Mouse (Mus musculus) kidney, postnatal 25 days (tissue): ENCODE measurements around the gene Slc13a5.

Experiments used
- DNase-seq, 2 experiments: peaks; one replicate each; pipeline ENCODE4 v3.0.0; 2021; ENCODE audit warnings: mixed read lengths in 2 of 2

Gene Slc13a5

DNA sequence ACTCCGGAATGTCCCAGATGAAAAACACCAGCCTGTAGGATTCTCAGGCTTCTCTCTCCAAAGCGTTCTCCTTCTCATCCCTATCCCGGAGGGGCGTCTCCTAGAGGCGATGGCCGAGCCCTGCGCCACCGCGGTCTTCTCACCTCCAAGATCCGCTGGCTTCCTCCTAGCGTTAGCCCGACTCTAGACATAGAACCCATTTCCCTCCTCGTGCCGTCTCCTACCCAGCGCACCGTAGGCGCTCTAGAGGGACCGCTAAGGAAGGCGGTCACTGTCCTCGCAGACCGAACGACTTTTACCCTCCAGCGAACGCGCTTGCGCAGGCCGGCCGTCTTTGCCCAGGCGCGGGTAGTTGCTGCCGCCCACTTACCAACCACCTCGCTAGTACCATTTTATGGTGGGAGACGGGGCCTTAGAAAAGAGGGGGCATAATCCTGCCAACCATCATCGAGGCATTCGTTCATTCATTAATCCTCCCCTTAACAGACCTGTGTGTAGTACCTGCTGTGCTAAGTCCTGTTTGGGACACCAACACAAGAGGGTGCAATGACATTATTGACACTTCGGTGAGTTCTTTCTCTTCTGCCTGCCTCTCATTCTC is at the start of gene Slc13a5:
Gene Slc13a5 (minus strand): TSS at position 263 of the 601 bp plus-strand sequence.
- peak in 1 of 2 experiments; percentile 13 for DNase-seq

DNA sequence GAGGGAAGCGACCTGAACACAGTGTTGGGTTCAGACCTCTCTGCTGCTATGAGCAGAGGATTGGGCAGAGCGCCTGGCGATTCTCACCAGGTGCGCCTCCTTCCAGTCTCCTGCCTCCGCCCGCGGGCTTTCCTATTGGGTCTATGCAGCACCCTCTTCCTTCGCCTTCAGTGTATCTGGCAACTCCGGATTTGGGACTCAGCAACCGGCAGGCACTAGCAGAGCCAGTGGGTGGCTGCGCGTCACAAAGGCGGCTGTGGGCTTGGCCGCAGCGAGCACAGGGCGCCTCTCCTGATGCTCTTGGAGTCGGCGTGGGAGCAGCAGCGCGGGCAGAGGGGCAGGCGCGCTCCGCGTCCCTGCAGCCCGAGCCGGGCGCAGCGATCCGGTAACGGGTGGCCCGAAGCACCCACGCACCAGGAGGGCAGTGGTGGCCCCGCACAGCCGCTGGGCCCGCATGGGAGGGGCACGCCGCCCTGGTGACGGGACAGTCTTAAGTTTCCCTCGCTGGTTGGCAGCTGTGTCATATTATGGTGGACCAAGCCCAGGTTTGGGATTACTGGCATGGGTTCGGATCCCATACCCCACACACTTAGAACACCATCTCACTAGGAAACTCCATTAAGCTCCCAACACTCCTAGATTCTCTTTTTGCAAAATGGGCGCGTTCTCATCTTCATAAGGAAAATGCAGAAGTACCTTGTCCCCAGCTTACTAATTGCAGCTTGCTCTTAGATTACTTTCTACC is 47.3 kb upstream of the Slc13a5 start, which contains the start of gene Fbxo39:
Gene Fbxo39 (plus strand): TSS at position 294 of the 745 bp plus-strand sequence.
- no peak for DNase-seq

DNA sequence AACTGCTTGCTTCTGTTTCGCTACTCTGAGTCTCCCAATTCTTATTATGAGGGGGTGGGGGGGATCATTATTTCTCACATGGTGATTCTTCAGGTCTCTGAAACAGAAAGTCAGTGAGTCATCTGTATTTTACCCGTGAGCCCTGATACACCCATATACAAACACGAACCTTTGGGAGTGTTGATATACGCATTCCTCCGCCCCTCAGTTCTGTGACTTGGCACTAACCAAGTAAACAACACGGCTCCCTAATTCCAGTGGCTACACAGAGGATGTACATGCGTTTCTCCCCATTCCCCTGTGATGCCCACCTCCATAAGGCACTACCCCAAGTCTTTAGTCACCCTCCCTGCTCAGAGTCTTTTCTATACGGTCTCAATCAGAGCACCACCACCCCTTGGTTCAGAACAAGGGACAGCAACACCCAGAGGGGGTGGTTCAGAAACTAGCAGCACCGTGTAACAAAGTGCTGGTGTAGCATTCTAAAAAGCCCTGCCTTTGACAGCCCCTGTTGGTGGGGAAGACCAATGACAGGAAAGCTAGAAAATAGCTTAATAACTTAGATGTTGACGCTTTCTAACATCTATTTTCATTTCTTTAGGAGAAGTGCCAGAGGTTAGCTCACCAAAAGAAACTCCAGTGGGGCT is 44.5 kb upstream of the Slc13a5 start:
- no peak for DNase-seq

DNA sequence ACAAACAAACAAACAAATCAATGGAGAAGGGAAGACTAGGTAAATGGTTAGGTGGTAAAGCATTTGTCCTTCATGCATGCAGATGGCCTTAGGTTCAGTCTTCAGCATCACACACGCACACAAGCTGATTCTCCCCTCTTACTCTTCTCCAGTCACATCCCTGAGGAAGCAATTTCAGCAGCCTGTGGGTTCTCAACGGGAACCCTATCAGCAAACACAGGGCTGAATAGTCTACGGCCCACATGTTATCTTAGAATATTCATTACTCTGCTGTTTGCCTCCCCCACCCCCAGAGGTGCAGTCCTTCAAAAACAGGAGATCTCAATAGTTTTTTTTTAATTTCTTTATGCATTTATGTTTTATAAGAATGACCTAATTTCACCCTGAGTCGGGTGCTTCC is 43.5 kb upstream of the Slc13a5 start:
- no peak for DNase-seq

DNA sequence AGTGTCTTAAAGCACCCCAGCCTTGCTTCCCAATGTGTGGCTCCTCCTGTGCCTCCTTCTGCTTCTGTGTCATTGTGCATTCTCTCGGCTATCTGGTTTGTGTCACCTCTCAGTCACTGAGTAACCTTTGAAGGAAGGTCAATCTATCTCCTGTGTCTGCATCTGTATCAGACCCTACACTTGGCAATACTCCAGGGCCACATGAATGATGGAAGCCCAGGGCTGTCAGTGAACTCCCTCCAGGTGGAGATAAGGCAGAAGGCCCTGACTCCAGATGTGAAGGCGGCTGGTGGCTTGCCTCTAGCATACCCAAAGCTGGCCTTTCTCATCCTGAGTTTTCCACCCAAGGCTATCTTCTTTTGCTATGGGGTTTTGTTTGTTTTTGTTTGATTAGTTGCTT is 42.0 kb upstream of the Slc13a5 start:
- DNase-seq: no peak

DNA sequence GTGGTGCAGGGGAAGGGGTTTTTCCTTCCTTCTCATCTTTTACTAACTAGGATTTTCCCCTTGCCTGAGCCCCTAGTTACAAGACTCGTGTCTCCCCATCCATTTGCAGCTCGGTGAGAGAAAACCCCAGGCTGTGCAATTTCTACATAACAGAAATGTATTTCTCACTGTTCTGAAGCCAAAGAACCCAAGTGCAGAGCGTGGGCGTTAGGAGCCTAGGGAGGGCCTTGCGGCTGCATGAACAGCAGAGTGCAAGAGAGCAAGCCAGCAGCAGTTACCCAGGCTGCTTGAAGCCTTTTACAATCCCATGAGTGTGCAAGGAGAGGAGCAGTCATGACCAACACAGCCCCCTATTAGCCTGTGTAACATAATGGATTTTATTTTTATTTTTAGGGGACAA is 40.4 kb upstream of the Slc13a5 start:
- no peak for DNase-seq

DNA sequence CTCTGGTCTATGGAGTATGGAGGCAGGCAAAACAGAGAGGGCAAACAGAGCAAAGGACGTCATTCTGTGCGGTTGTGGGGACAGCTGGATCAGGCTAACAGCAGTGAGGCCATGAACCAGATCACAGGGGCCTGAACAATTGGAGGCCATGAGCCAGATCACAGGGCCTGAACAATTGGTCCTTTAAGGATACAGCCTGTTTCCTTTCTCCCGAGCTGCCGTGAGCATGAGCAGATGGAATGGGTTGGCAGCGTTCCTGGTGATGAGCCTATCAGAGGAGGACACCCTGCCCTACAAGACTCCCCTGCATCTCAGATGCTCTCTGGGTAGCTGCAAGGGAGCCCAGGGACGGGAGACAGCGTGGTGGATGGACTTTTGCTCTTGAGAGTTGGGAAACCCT is 35.2 kb upstream of the Slc13a5 start:
- peak; percentile 71 to 80 for DNase-seq

DNA sequence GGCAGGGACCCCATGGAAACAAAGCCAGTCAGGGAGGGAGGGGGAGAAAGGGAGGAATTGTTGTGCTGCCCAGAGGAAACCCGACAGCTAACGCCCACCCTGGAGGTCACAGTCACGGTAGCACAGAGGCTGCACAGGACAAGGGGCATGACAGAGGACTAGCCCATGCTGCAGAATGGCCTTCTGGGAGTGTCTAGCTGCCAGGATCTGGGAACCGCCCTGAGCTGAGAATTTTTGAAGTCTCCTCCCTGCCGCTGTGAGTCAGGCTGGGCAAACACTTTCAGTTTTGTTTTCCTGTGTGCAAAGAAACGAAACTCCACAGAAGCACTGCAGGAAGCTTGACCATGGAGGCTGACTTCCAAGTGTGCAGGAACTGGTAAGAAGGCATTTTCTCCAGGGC is 34.3 kb upstream of the Slc13a5 start, which contains the start of gene Xaf1:
Gene Xaf1 (plus strand): TSS at position 296 of the 400 bp plus-strand sequence.
- DNase-seq: peak; percentile 69 to 83

DNA sequence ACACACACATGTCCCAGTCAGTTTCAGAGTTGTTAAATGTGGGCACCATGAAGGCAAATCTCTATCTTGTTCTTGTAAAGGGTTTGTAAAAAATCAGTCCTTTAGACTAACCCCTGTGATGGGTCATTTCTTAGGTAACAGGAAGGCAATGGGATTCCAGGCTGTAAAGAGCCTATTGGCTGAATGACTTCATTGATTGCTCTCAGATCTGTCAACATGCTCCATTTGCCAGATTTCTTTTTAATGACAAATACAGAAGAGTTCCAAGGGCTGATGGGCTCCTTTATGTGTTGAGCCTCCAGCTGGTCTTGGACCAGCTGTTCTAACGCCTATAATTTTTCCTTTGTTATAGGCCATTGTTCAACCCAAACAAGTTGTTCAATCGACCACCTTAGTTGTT is 26.1 kb upstream of the Slc13a5 start:
- DNase-seq: no peak

DNA sequence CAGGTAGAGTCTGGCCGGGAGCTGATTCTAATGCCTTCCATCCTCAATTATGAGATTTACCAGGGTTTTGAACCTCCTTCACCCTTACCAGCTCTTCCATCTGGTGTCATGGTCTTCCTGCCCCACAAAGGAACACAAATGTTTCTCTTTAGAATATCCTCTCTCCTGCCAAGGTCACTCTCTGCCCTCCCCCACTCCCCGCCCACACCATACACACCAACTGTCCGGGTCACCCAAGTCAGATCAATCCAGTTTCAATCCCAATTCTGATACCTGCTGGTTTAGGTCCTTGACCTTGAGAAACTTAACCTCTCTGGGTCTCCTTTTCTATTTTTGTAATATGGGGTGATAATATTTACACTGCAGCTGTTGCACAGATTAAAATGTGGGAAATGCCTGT is 20.5 kb upstream of the Slc13a5 start:
- DNase-seq: no peak

DNA sequence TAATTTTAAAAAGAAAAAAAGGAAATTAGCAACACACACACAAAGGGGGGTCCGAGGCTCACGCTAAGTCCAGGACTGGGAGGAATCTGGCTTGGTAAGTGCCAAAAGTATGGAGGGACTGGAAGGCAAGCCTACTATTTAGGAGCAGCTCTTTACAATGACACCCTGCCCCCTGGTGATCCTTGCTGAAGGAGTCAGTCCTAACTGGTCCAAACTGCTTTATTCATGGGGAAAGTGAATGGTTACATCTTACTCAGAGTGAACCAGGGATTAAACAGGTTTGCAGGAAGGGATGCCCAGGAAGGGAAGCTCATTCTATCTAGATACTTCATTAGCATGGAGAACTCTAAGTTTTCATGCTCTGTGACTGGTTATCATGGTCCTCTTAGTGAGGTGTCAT is 20.1 kb upstream of the Slc13a5 start:
- DNase-seq: no peak

DNA sequence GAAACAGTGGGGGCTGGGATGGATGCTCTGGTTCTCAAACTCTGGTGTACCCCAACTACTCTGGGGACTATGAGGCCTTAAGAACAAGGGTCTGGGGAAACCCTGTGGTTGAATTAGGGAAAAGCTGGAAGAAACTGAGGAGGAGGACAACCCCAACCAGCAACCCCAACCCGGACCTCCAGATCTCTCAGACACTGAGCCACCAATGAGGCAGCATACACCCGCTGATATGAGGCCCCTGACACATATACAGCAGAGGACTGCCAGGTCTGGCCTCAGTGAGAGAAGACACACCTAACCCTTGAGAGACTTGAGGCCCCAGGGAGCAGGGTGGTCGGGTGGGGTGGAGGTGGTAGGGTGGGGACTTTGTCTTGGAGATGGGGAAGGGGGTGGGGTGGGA is 19.6 kb upstream of the Slc13a5 start:
- DNase-seq: no peak

DNA sequence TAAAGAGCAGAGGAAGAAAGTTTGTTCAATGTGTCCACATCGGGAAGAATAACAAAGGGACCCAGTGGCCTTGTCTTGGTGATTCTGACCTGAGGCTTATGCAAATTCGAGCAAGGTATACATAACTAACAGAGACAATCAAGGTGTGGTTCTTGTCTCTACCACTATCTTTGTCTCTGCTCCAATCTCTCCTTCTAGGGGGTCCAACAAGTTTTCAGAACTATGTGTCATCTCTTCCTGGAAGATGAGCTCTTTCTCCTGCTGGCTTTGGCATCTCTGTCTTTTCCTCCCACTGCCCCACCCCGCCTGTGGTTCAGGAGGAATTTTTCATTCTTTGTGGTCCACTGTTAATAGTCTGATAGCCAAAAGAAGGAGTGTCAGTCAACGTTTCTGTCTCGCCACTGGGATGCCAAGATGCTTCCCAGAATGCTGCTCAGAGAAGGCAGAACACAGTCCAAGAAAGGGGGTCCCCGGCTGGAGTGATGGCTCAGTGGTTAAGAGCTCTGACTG is 19.0 kb upstream of the Slc13a5 start:
- DNase-seq: no peak

DNA sequence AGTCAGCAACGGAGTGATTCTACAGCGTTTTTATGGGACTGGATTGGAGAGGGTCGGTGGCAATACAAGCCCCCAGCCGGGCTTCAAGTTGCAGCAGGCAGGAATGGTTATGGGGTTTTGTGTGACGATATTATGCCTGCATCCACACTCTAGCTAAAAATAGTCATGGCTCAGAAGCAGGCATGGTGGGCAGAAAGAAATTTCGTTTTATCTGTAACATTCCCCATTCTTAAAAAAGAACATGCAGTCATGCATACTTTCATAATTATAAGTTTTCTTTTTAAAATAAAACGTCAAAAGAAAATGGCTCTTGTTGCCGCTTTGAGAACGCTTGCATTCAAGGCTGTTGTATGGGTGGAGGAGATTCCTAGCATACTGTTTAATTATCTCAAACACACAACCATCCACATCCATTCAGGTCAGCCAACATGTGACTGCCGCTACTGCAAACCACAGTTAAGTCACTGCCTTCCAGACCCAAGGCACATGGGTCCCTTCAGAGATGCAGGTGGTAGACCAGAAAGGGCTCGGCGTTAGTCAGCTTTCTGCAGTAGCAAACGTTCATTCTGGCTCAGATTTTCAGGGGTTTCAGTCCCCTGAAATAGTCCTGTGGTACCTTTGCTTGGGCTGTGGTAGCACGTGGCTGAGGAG is 17.6 kb upstream of the Slc13a5 start:
- DNase-seq: no peak

DNA sequence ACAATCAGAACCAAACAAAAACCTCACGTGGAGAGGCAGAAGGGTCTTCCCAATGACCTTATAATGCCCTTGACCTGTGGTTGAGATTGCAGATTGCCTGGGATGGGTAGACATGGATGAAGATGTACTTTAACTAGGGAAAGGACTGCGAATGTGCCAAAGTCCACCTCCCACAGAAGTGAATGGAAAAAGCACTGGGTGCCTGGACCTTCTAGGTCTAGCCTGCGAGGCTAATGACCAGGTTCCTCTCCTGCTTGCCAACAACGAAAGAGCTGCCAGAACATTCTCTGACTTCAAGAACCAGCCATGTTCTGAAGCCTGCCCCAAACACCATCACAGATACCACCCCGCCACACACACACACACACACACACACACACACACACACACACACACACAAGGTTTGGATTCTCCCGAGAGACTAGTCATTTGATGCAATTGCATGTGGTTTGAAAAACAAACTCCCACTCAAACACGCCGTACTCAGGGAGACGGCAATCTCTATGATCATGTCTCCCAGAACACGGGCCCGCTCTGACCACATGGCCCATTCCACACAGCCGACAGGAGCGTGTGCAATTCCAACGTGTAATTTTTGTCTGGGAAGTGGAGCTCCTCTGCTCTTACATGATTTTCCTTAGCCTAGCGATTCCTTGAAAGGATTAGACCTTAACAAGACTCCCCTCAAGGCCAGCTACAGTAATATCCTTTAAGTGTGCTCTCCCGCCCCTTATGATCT is 16.6 kb upstream of the Slc13a5 start:
- peak in 1 of 2 experiments; percentile 10 for DNase-seq

DNA sequence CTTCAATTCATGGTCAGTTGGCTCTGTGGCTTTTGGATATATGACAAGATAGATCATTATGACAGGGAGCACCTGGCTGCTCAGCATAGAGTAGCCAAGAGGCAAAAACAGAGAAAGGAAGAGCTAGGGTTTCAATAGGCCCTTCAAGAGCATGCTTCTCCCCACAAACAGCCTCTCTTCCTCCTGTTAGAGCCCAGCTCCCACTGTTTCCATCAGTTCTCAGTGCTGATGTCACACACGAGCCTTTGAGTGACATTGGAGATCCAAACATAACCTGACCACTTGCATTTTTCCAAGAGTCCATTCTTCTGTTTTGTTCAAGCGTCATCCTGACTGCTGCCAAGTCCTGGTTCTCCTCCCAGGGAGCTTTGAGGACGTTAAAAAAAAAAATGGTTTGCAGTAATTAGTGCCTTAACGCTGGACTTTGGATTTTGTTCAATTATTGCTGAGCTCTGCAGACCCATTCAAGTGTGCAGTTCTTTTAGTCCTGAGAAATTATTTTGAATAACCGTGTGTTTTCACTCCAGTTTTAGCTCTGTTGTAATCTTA is 14.9 kb upstream of the Slc13a5 start:
- DNase-seq: peak in 1 of 2 experiments; percentile 14

DNA sequence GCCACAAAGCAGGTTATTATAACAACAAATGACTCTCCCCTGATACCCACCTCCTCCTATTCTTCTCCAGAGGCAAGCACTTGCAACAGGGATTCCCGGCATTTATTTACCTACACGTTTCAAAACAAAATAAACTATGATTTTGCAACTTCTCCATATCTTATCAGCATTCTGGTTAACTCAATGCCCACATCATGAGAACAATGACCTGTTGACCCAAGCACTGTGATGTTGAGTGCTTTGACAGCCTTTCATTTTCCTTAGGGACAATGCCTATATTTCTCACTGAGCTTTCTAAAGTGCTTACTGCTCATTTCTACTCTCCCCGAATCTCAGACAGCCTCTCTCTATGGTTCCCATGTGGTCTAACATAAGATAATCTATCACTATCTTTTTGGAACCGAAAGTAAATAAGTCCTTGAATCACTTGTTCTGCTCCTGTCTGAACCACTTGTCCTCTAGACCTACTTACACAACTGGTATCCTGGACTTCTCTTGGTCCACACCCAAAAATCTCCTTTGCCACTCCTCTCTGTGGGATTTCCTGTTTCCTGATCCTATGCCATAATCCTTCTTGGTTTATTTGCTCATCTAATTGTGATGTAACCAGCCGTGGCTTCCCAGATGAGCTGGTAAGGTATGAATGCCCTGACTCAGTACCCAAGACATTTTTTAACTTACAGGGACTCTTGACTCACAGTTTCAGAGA is 14.3 kb upstream of the Slc13a5 start:
- no peak for DNase-seq

DNA sequence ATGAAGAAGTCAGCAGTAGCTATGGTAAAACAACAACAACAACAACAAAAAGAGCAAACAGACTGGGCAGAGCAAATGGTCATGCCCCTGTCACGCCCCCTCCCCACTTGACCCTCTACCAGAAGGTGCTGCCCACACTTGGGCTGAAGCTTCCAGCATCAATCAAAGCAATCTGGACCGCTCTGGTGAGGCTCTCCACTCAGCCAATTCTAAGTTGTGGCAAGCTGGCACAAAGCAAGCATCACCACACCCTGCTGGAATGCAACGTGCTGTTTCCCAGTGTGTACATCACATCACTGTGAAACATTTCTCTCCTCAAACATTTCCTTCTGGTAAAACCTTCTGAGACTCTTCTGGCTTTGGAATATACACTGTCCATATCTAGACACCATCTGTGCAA is 6.3 kb upstream of the Slc13a5 start:
- DNase-seq: no peak

DNA sequence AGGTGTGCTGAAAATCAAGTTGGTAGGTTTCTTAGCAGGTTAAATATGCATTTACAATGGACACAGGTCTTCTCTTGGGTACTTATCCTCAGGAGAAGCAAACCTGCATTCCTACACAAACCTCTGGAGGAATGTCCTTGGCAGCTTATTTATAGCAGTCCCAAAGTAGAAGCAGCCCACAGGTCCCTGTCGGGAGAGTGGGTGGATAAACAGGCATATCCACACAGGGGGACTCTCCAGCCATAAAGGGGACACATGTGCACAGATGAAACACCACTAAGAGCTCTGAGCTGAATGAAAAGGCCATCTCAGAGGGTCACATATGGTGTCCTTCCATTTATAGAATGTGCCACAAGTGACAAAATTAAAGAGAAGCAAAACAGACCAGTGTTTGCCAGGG is 4.7 kb upstream of the Slc13a5 start:
- DNase-seq: no peak

DNA sequence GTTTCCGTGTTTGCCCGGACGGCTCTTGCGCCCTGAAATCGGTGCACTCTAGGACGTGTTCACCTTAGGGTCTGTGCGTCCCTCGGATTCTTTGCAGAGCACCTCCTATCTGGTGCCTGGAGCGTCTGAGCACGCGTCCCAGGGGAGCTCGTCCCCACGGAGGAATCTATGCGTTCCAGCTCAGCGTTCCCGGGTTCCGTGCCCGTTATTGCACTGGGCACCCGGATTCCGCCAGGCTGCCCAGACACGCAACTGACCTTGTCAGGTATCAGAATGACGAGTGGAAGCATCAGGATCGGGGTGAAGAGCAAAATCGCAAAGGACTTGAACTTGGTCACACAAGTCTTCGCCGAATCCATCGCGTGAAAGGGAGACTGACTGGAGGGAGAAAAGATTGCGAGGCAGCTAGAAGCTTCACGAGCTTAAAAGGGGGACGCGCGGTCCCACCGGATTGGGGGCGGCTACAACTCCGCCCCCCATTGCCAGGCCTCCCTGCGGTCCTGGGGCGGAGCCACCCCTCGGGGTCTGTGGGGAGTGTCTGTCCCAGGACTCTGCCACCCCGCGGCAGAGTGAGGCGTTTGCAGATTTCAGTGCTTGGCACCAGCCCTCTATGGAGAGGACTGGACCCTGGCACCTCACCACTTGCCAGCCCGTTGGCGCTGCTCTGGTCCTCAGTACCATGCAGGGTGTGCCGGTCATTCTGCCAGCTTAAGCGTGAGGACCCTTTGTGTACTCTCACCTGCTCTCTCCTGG is 639 bp downstream of the Slc13a5 start:
- DNase-seq: peak; percentile 60 to 80

DNA sequence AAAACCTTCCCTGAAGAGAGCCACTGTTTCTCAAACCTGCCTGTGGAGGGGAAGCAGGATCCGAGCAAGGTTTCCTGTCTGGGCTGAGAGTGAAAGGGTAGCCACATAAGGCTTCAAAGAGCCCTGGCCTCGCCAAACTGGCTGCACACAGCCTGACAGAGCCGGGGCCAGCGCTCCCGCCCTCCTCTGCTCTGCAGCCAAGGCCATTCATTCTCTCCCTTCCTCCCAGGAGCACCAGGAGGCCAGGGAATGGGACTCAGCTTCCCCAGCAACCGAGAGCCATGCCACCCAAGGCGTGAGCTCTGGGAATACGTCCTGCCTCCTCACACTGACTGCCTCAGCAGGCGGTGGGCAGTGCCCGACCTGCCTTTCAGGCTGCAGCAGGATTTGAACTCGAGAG is 1.5 kb downstream of the Slc13a5 start:
- no peak for DNase-seq
